Mouse (Mus musculus) hindbrain, embryonic 11.5 days (tissue): ENCODE results near the gene Celf5. TPM values are rescaled to one million over a fixed set of nuclear protein-coding genes. Genes with fewer than 3 reads are reported as not detected.
A peak's percentile ranks its signal among the peaks of the same experiment; 100 is the strongest.

ENCODE experiments used
- ATAC-seq: fragments of 200-750 bp; cut with Nextera tagmentation; 2 replicates; pipeline ENCODE4 v1.8.0; 2017; ENCODE audit warnings: mild to moderate bottlenecking, moderate TSS enrichment, moderate library complexity; ENCODE audit not compliant: low FRiP score
- DNase-seq: peaks from one replicate; pipeline ENCODE4 v3.0.0-alpha.2; 2015; ENCODE audit warnings: low spot score
- H3K27ac ChIP-seq: fragments of 300-500 bp; sonication (generic); 2 replicates; pipeline ENCODE4 v1.5.1; 2014; ENCODE audit warnings: mild to moderate bottlenecking, low read depth, low read length
- H3K27me3 ChIP-seq: fragments of 300-500 bp; sonication (generic); 2 replicates; pipeline ENCODE4 v1.6.1; 2014; ENCODE audit warnings: mild to moderate bottlenecking, low read length, moderate library complexity, mixed read lengths; ENCODE audit not compliant: control insufficient read depth, insufficient read depth
- H3K36me3 ChIP-seq: fragments of 300-500 bp; sonication (generic); 2 replicates; pipeline ENCODE4 v1.6.1; 2014; ENCODE audit warnings: mild to moderate bottlenecking, low read length, moderate library complexity, mixed read lengths; ENCODE audit not compliant: control insufficient read depth, insufficient read depth
- H3K4me1 ChIP-seq: fragments of 300-500 bp; sonication (generic); replicated peaks from 2 replicates; pipeline ENCODE4 v1.6.1; 2014; ENCODE audit warnings: low read length, mixed read lengths; ENCODE audit not compliant: control insufficient read depth, insufficient read depth
- H3K4me2 ChIP-seq: fragments of 300-500 bp; sonication (generic); replicated peaks from 2 replicates; pipeline ENCODE4 v1.6.1; 2014; ENCODE audit warnings: mild to moderate bottlenecking, low read depth, low read length
- H3K4me3 ChIP-seq: fragments of 300-500 bp; sonication (generic); 2 replicates; pipeline ENCODE4 v1.5.1; 2014; ENCODE audit warnings: low read depth, low read length
- H3K9ac ChIP-seq: fragments of 300-500 bp; sonication (generic); 2 replicates; pipeline ENCODE4 v1.6.1; 2014; ENCODE audit warnings: low read depth, low read length
- H3K9me3 ChIP-seq: fragments of 300-500 bp; sonication (generic); 2 replicates; pipeline ENCODE4 v1.6.1; 2016; ENCODE audit warnings: low read length; ENCODE audit not compliant: control insufficient read depth
- WGBS: fragments of 180-500 bp; shearing (Covaris S2); extraction: QIAGEN DNeasy Blood & Tissue Kit; methylation state at CpG from one replicate; pipeline ENCODE4 v1.1.7; 2014; 5-methylcytosine and 5-hydroxymethylcytosine counted together
- polyA plus RNA-seq: library from polyadenylated mRNA; unstranded; fragments of >200 nt; fragmentation: Nextera tagmentation; extraction: Ambion mirVana; gene quantifications from 2 replicates; pipeline ENCODE4 v1.2.1, GENCODE M21; 2014

Celf5 gene
- polyA plus RNA-seq, 1 experiment from 2014 or later = 13.7 TPM

- DNase-seq (no peak), ATAC-seq (no peak)
- no peaks in the 10 kb centered on the region for H3K9me3 ChIP-seq
- peaks cover 14% of the 10 kb centered on the region for H3K27me3 ChIP-seq
- H3K4me1 ChIP-seq = peaks cover 12% of the 10 kb centered on the region
- 85% methylated on average over 40 of the region's 40 CpGs for WGBS
- no peak overlapping the region for H3K4me2 ChIP-seq
- no peaks in the 10 kb centered on the region for H3K36me3 ChIP-seq
- no peak overlapping the region for H3K27ac ChIP-seq
- no peak overlapping the region for H3K9ac ChIP-seq
- no peak overlapping the region for H3K4me3 ChIP-seq
Measured at GRCm38 (mm10) chr10:81420191-81420767, 62.2 kb downstream of the Celf5 start.

GRCm38 (mm10) chr10:81419111-81419928 lies 63.2 kb downstream of the Celf5 start:
- no peak for ATAC-seq
- H3K9ac ChIP-seq = no peak overlapping the region
- no peak overlapping the region for H3K4me3 ChIP-seq
- peaks cover 16% of the 10 kb centered on the region for H3K4me1 ChIP-seq
- H3K27ac ChIP-seq = 0 out of 2 replicates have a peak overlapping the region, but pooled peaks have one; percentile 30
- no peaks in the 10 kb centered on the region for H3K9me3 ChIP-seq
- whole genome bisulfite sequencing = 95% methylated on average over 10 of the region's 10 CpGs
- peaks cover 4% of the 10 kb centered on the region for H3K27me3 ChIP-seq
- H3K36me3 ChIP-seq = no peaks in the 10 kb centered on the region
- H3K4me2 ChIP-seq = no peak overlapping the region
- peak; percentile 1 for DNase-seq

- no peaks in the 10 kb centered on the region; the same call in 1 of the 2 replicates for H3K27me3 ChIP-seq
- peak; percentile 31 for DNase-seq
- H3K36me3 ChIP-seq = no peaks in the 10 kb centered on the region
- H3K27ac ChIP-seq = peak overlapping the region; percentile 37; the same call in 1 of the 2 replicates
- 38% methylated on average over 11 of the region's 11 CpGs for WGBS
- ATAC-seq = no peak
- H3K4me1 ChIP-seq = peaks cover 20% of the 10 kb centered on the region
- no peak overlapping the region for H3K4me2 ChIP-seq
- no peak overlapping the region for H3K4me3 ChIP-seq
- no peaks in the 10 kb centered on the region for H3K9me3 ChIP-seq
- H3K9ac ChIP-seq = no peak overlapping the region
Measured at GRCm38 (mm10) chr10:81418216-81419070, 64.1 kb downstream of the Celf5 start.

GRCm38 (mm10) chr10:81417227-81418215 lies 65.0 kb downstream of the Celf5 start:
- Histone ChIP-seq H3K4me3 (peak overlapping the region; percentile 21; the same call in 1 of the 2 replicates), H3K36me3 (no peaks in the 10 kb centered on the region), H3K4me1 (peaks cover 20% of the 10 kb centered on the region), H3K27ac (peak overlapping the region; percentile 37), H3K4me2 (peak overlapping the region; percentile 73), H3K9me3 (no peaks in the 10 kb centered on the region), H3K27me3 (no peaks in the 10 kb centered on the region; the same call in 1 of the 2 replicates), H3K9ac (peak overlapping the region; percentile 54)
- ATAC-seq (0 out of 2 replicates have a peak, but pooled peaks have one; percentile 0), DNase-seq (peak; percentile 16)
- 42% methylated on average over 12 of the region's 12 CpGs for WGBS

- H3K4me3 ChIP-seq = peak overlapping the region; percentile 21; the same call in 1 of the 2 replicates
- peak; percentile 62 for ATAC-seq
- no peaks in the 10 kb centered on the region for H3K9me3 ChIP-seq
- H3K4me2 ChIP-seq = peak overlapping the region; percentile 73
- H3K9ac ChIP-seq = peak overlapping the region; percentile 54
- no peaks in the 10 kb centered on the region for H3K36me3 ChIP-seq
- 1% methylated on average over 13 of the region's 26 CpGs for WGBS
- peak; percentile 80 for DNase-seq
- peak overlapping the region; percentile 36 for H3K27ac ChIP-seq
- H3K4me1 ChIP-seq = peaks cover 22% of the 10 kb centered on the region
- no peaks in the 10 kb centered on the region; the same call in 1 of the 2 replicates for H3K27me3 ChIP-seq
Measured at GRCm38 (mm10) chr10:81416581-81417226, 65.8 kb downstream of the Celf5 start.

GRCm38 (mm10) chr10:81415549-81416310 lies 66.8 kb downstream of the Celf5 start:
- H3K27ac ChIP-seq = peak overlapping the region; percentile 30; the same call in 1 of the 2 replicates
- WGBS = 62% methylated on average over 17 of the region's 17 CpGs
- ATAC-seq = no peak
- H3K9me3 ChIP-seq = no peaks in the 10 kb centered on the region
- H3K4me2 ChIP-seq = no peak overlapping the region
- peaks cover 23% of the 10 kb centered on the region for H3K4me1 ChIP-seq
- no peak overlapping the region for H3K4me3 ChIP-seq
- H3K9ac ChIP-seq = 0 out of 2 replicates have a peak overlapping the region, but pooled peaks have one; percentile 7
- no peaks in the 10 kb centered on the region; the same call in 1 of the 2 replicates for H3K27me3 ChIP-seq
- no peak for DNase-seq
- H3K36me3 ChIP-seq = no peaks in the 10 kb centered on the region

GRCm38 (mm10) chr10:81415146-81415545 lies 67.4 kb downstream of the Celf5 start:
- H3K9ac ChIP-seq = no peak overlapping the region
- no peaks in the 10 kb centered on the region for H3K9me3 ChIP-seq
- no peak for ATAC-seq
- H3K27ac ChIP-seq = no peak overlapping the region
- no peak overlapping the region for H3K4me3 ChIP-seq
- no peaks in the 10 kb centered on the region for H3K36me3 ChIP-seq
- H3K4me1 ChIP-seq = peaks cover 23% of the 10 kb centered on the region
- no peak overlapping the region for H3K4me2 ChIP-seq
- WGBS = 76% methylated on average over 5 of the region's 5 CpGs
- H3K27me3 ChIP-seq = no peaks in the 10 kb centered on the region; the same call in 1 of the 2 replicates
- no peak for DNase-seq
